Mouse (Mus musculus): Measurements from ENCODE around the gene Adcy6. TPM values are rescaled to one million over a fixed set of nuclear protein-coding genes. Genes with fewer than 3 reads are reported as not detected.

Adcy6 gene
- polyA plus RNA-seq, 2 experiments, result 14.3 to 74.0 TPM

DNA sequence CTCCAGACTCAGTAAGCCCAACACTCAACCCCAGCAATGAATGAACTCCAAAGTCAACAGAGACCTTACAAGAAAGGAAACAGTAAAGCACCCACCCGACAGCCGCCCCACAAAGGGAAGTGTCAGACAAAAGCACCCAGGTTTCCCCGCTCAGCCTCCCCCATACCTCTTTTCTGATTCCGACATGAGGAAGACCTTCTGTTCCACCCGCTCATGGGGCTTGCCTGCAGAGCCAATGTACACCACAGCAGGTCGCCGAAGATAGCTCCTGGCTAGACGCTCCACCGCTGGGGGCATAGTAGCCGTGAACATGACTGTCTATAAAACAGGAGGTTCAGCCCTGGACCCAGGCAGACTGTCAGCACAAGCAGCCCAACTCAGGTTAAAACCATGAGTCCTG lies 37.4 kb upstream of the Adcy6 start:
- TF ChIP-seq POLR2A (IDR thresholded peaks at IDR 0.05; ENCODE audit: borderline replicate concordance, extremely low read depth, insufficient read depth, insufficient read length), result no peak
- Histone ChIP-seq H3K27me3 (ENCODE audit: control insufficient read depth, insufficient read depth, low read length) (no peaks in the 10 kb centered on the region), H3K9ac (ENCODE audit: low read depth, low read length, severe bottlenecking) (no peak overlapping the region), H3K4me1 (ENCODE audit: control insufficient read depth, insufficient read depth, low read length) (no peaks in the 10 kb centered on the region), H3K9me3 (ENCODE audit: control insufficient read depth, low read length) (no peaks in the 10 kb centered on the region), H3K36me3 (ENCODE audit: control insufficient read depth, insufficient read depth, low read length) (peaks cover 96% of the 10 kb centered on the region), H3K27ac (replicated peaks; ENCODE audit: low read depth, low read length) (no peak overlapping the region), H3K4me3 (replicated peaks; ENCODE audit: low read length) (no peak overlapping the region), H3K4me2 (replicated peaks; ENCODE audit: low read depth, low read length, severe bottlenecking) (no peak overlapping the region)
- 89% methylated on average over 10 of the region's 10 CpGs for WGBS
- ATAC-seq (ENCODE audit: low FRiP score, low read depth) (no peak), DNase-seq (ENCODE audit: low spot score) (no peak)

DNA sequence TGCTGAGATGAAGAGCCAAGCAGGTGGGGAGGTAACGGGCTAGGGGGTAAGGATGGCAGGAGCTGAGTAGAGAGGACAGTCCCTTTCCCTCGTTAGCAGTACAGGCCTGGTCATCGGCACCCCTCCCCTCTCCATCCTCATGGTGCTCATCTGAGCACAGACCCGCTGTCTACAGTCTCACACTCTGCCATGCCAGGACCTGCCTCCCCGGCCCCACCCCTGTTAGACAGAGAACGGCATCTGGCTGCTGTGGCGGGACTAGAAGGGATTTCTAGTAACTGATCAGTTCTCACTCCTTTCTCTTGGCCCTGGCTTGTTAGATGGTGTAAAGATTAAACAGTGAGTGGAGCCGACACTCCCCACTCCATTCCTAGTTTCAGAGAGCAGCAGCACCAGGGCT lies 36.9 kb upstream of the Adcy6 start:
- no peaks in the 10 kb centered on the region for H3K9me3 ChIP-seq (ENCODE audit: control insufficient read depth, low read length)
- no peaks in the 10 kb centered on the region for H3K27me3 ChIP-seq (ENCODE audit: control insufficient read depth, insufficient read depth, low read length)
- no peak overlapping the region for H3K4me2 ChIP-seq (replicated peaks; ENCODE audit: low read depth, low read length, severe bottlenecking)
- no peak overlapping the region for H3K27ac ChIP-seq (replicated peaks; ENCODE audit: low read depth, low read length)
- no peaks in the 10 kb centered on the region for H3K4me1 ChIP-seq (ENCODE audit: control insufficient read depth, insufficient read depth, low read length)
- no peak for DNase-seq (ENCODE audit: low spot score)
- TF ChIP-seq POLR2A (IDR thresholded peaks at IDR 0.05; ENCODE audit: borderline replicate concordance, extremely low read depth, insufficient read depth, insufficient read length), result no peak
- no peak overlapping the region for H3K4me3 ChIP-seq (replicated peaks; ENCODE audit: low read length)
- H3K9ac ChIP-seq (ENCODE audit: low read depth, low read length, severe bottlenecking), result no peak overlapping the region
- ATAC-seq (ENCODE audit: low FRiP score, low read depth), result no peak
- H3K36me3 ChIP-seq (ENCODE audit: control insufficient read depth, insufficient read depth, low read length), result peaks cover 96% of the 10 kb centered on the region
- WGBS, result 81% methylated on average over 6 of the region's 8 CpGs

- peaks cover 96% of the 10 kb centered on the region for H3K36me3 ChIP-seq (ENCODE audit: control insufficient read depth, insufficient read depth, low read length)
Measured at GRCm38 (mm10) chr15:98645057-98646026, 35.5 kb upstream of the Adcy6 start.

DNA sequence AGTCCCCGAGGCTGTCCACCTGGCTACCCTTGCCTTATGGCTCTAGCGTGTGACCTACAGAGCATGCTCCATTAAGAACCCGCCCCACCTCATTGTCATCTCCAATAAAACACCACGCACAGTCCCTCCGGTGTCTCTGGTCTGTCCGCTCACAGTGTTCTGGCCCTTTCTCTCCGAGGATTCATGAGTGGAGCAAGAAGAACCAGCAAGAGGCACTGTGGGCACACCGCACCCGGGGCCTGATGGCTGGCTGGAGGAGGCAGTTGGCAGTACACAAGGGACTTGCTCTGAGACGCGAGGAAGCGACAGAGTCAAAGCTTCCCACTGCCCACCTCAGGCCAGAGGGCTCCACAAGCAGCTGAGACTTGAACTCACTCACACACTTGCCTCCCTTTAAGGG lies 34.5 kb upstream of the Adcy6 start:
- Histone ChIP-seq H3K4me1 (ENCODE audit: control insufficient read depth, insufficient read depth, low read length) (no peaks in the 10 kb centered on the region), H3K36me3 (ENCODE audit: control insufficient read depth, insufficient read depth, low read length) (peaks cover 96% of the 10 kb centered on the region), H3K27me3 (ENCODE audit: control insufficient read depth, insufficient read depth, low read length) (no peaks in the 10 kb centered on the region), H3K4me3 (replicated peaks; ENCODE audit: low read length) (no peak overlapping the region), H3K9me3 (ENCODE audit: control insufficient read depth, low read length) (no peaks in the 10 kb centered on the region), H3K9ac (ENCODE audit: low read depth, low read length, severe bottlenecking) (no peak overlapping the region), H3K27ac (replicated peaks; ENCODE audit: low read depth, low read length) (no peak overlapping the region), H3K4me2 (replicated peaks; ENCODE audit: low read depth, low read length, severe bottlenecking) (no peak overlapping the region)
- WGBS, result 85% methylated on average over 12 of the region's 12 CpGs
- no peak for TF ChIP-seq POLR2A (IDR thresholded peaks at IDR 0.05; ENCODE audit: borderline replicate concordance, extremely low read depth, insufficient read depth, insufficient read length)
- no peak for ATAC-seq (ENCODE audit: low FRiP score, low read depth)
- no peak for DNase-seq (ENCODE audit: low spot score)

More at GRCm38 (mm10) chr15:98645057-98646026, 35.5 kb upstream of the Adcy6 start:
- no peaks in the 10 kb centered on the region for H3K9me3 ChIP-seq (ENCODE audit: control insufficient read depth, low read length)
- H3K9ac ChIP-seq (ENCODE audit: low read depth, low read length, severe bottlenecking), result no peak overlapping the region
- H3K4me1 ChIP-seq (ENCODE audit: control insufficient read depth, insufficient read depth, low read length), result no peaks in the 10 kb centered on the region
- H3K4me3 ChIP-seq (replicated peaks; ENCODE audit: low read length), result no peak overlapping the region
- TF ChIP-seq POLR2A (IDR thresholded peaks at IDR 0.05; ENCODE audit: borderline replicate concordance, extremely low read depth, insufficient read depth, insufficient read length), result no peak
- no peaks in the 10 kb centered on the region for H3K27me3 ChIP-seq (ENCODE audit: control insufficient read depth, insufficient read depth, low read length)
- no peak overlapping the region for H3K27ac ChIP-seq (replicated peaks; ENCODE audit: low read depth, low read length)
- no peak for DNase-seq (ENCODE audit: low spot score)
- WGBS, result 89% methylated on average over 24 of the region's 24 CpGs
- no peak for ATAC-seq (ENCODE audit: low FRiP score, low read depth)
- H3K4me2 ChIP-seq (replicated peaks; ENCODE audit: low read depth, low read length, severe bottlenecking), result no peak overlapping the region

DNA sequence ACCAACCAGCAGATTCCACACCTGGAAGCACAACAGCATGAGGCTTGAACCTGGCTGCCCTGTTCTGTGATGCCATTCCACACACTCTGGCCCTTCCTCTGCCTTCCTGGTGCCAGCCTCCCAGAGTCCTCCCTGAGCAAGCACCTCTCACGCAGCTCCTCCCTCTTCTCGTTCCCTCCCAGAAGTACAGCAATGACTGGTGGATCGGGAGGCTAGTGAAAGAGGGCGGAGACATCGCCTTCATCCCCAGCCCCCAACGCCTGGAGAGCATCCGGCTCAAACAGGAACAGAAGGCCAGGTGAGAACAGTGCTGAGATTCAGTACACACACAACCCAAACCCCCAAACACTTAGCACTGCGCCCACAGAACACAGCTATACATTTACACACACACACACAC lies 30.3 kb upstream of the Adcy6 start:
- DNase-seq (ENCODE audit: low spot score) (no peak), ATAC-seq (ENCODE audit: low FRiP score, low read depth) (no peak)
- Histone ChIP-seq H3K4me1 (ENCODE audit: control insufficient read depth, insufficient read depth, low read length) (peaks cover 11% of the 10 kb centered on the region), H3K9me3 (ENCODE audit: control insufficient read depth, low read length) (no peaks in the 10 kb centered on the region), H3K9ac (ENCODE audit: low read depth, low read length, severe bottlenecking) (no peak overlapping the region), H3K4me2 (replicated peaks; ENCODE audit: low read depth, low read length, severe bottlenecking) (no peak overlapping the region), H3K27me3 (ENCODE audit: control insufficient read depth, insufficient read depth, low read length) (no peaks in the 10 kb centered on the region; the same call in 1 of the 2 replicates), H3K4me3 (replicated peaks; ENCODE audit: low read length) (no peak overlapping the region), H3K27ac (replicated peaks; ENCODE audit: low read depth, low read length) (no peak overlapping the region), H3K36me3 (ENCODE audit: control insufficient read depth, insufficient read depth, low read length) (peaks cover 58% of the 10 kb centered on the region)
- no peak for TF ChIP-seq POLR2A (IDR thresholded peaks at IDR 0.05; ENCODE audit: borderline replicate concordance, extremely low read depth, insufficient read depth, insufficient read length)
- WGBS, result 27% methylated on average over 8 of the region's 8 CpGs
